Mouse (Mus musculus) CH12.LX (cell line): ENCODE data around the gene Ncan. TPM values are rescaled to one million over a fixed set of nuclear protein-coding genes. Genes with fewer than 3 reads are reported as not detected.

Experiments used
- DNase-seq: peaks from one replicate; pipeline ENCODE4 v3.0.0-alpha.2; 2013; ENCODE audit errors: extremely low read depth
- H3K27ac ChIP-seq: 2 replicates; pipeline ENCODE4 v1.5.1; 2012; ENCODE audit warnings: low read depth, mild to moderate bottlenecking, control low read depth, moderate library complexity; ENCODE audit not compliant: insufficient read depth
- H3K27me3 ChIP-seq: replicated peaks from 2 replicates; pipeline ENCODE3; 2012; ENCODE audit warnings: inconsistent platforms
- H3K36me3 ChIP-seq, 2 experiments: replicated peaks in 1 of 2; 2 replicates each; pipeline versions ENCODE3 to v1.6.1; 2012; ENCODE audit warnings: inconsistent platforms in 1 of 2, low read length in 1 of 2, mild to moderate bottlenecking in 1 of 2, mixed read lengths in 1 of 2, moderate library complexity in 1 of 2; ENCODE audit not compliant: control insufficient read depth in 1 of 2, insufficient read depth in 1 of 2
- H3K4me1 ChIP-seq, 2 experiments: 2 replicates each; pipeline ENCODE4 v1.6.1; 2012; ENCODE audit warnings: inconsistent platforms in 1 of 2, moderate library complexity in 1 of 2; ENCODE audit not compliant: insufficient read depth in 2 of 2, control insufficient read depth in 1 of 2
- H3K4me2 ChIP-seq: 2 replicates; pipeline ENCODE4 v1.6.1; 2012; ENCODE audit warnings: low read depth, mild to moderate bottlenecking, control low read depth; ENCODE audit not compliant: poor library complexity, insufficient read depth, severe bottlenecking
- H3K4me3 ChIP-seq, 3 experiments: fragments of 150-350 bp in 1 of 3; sonication (generic) in 1 of 3; replicated peaks in 1 of 3; 2 replicates each; pipeline versions ENCODE3 to v1.5.1; 2011 to 2012; ENCODE audit warnings: low read depth in 2 of 3, low read length in 2 of 3, mild to moderate bottlenecking in 2 of 3, moderate library complexity in 2 of 3, control low read depth in 1 of 3, improper control_type of control experiment in 1 of 3, inconsistent platforms in 1 of 3, mixed read lengths in 1 of 3; ENCODE audit not compliant: poor library complexity in 1 of 3
- H3K79me2 ChIP-seq: replicated peaks from 2 replicates; pipeline ENCODE4 v1.6.1; 2012; ENCODE audit warnings: mild to moderate bottlenecking, moderate library complexity; ENCODE audit not compliant: control insufficient read depth, poor library complexity, insufficient read depth, severe bottlenecking; ENCODE audit errors: extremely low read depth
- H3K9ac ChIP-seq: 2 replicates; pipeline ENCODE4 v1.6.1; 2012; ENCODE audit warnings: low read depth, mild to moderate bottlenecking, control low read depth, moderate library complexity; ENCODE audit not compliant: insufficient read depth
- H3K9me3 ChIP-seq: replicated peaks from 2 replicates; pipeline ENCODE3; 2012; ENCODE audit warnings: low read length, inconsistent platforms, mixed read lengths
- CTCF ChIP-seq, 2 experiments: IDR thresholded peaks in 1 of 2; conservative IDR thresholded peaks in 1 of 2; 2 replicates each; pipeline ENCODE4 v1.5.1; 2011 to 2012; ENCODE audit warnings: low read depth in 2 of 2, low read length in 2 of 2, improper control_type of control experiment in 1 of 2, inconsistent platforms in 1 of 2, mild to moderate bottlenecking in 1 of 2, moderate library complexity in 1 of 2
- ELF1 ChIP-seq: IDR thresholded peaks from 2 replicates; pipeline ENCODE4 v1.6.1; 2014; ENCODE audit warnings: low read depth, mild to moderate bottlenecking, inconsistent platforms, low read length, improper control_type of control experiment
- IRF4 ChIP-seq: IDR thresholded peaks from 2 replicates; pipeline ENCODE4 v1.6.1; 2014; ENCODE audit warnings: low read depth, mild to moderate bottlenecking, inconsistent platforms, low read length, improper control_type of control experiment
- JUND ChIP-seq: conservative IDR thresholded peaks from 2 replicates; pipeline ENCODE4 v1.6.1; 2011; ENCODE audit warnings: low read depth, low read length, improper control_type of control experiment
- MAFK ChIP-seq: IDR thresholded peaks from 2 replicates; pipeline ENCODE4 v1.6.1; 2011; ENCODE audit warnings: low read length, improper control_type of control experiment; ENCODE audit not compliant: insufficient replicate concordance
- MAZ ChIP-seq: IDR thresholded peaks from 2 replicates; pipeline ENCODE4 v1.6.1; 2012; ENCODE audit warnings: low read depth, mild to moderate bottlenecking, inconsistent platforms, low read length, improper control_type of control experiment, moderate library complexity
- MXI1 ChIP-seq: IDR thresholded peaks from 2 replicates; pipeline ENCODE4 v1.6.1; 2011; ENCODE audit warnings: mild to moderate bottlenecking, low read depth, low read length, improper control_type of control experiment
- NRF1 ChIP-seq: IDR thresholded peaks from 2 replicates; pipeline ENCODE4 v1.6.1; 2014; ENCODE audit warnings: low read depth, mild to moderate bottlenecking, inconsistent platforms, low read length, improper control_type of control experiment, moderate library complexity
- PAX5 ChIP-seq: IDR thresholded peaks from 2 replicates; pipeline ENCODE4 v1.6.1; 2012; ENCODE audit warnings: low read length, inconsistent platforms, mixed read lengths
- POLR2A ChIP-seq: IDR thresholded peaks from 2 replicates; pipeline ENCODE4 v1.6.1; 2011; ENCODE audit warnings: low read depth, mild to moderate bottlenecking, improper control_type of control experiment, low read length
- SIN3A ChIP-seq: IDR thresholded peaks from 2 replicates; pipeline ENCODE4 v1.6.1; 2012; ENCODE audit warnings: low read length, improper control_type of control experiment, inconsistent platforms
- UBTF ChIP-seq: IDR thresholded peaks from 2 replicates; pipeline ENCODE4 v1.6.1; 2012; ENCODE audit warnings: low read depth, mild to moderate bottlenecking, inconsistent platforms, low read length, improper control_type of control experiment, moderate library complexity
- USF1 ChIP-seq: IDR thresholded peaks from 2 replicates; pipeline ENCODE4 v1.6.1; 2014; ENCODE audit warnings: low read depth, mild to moderate bottlenecking, inconsistent platforms, low read length, improper control_type of control experiment
- USF2 ChIP-seq: conservative IDR thresholded peaks from 2 replicates; pipeline ENCODE4 v1.6.1; 2011; ENCODE audit warnings: low read depth, low read length, improper control_type of control experiment
- ZNF384 ChIP-seq: IDR thresholded peaks from 2 replicates; pipeline ENCODE4 v1.6.1; 2012; ENCODE audit warnings: low read depth, low read length, improper control_type of control experiment, inconsistent platforms
- dilution Hi-C: fragments of 300-500 bp; cut with MboI; formaldehyde crosslinking; loops from 2 replicates; pipeline ENCODE4 v1.14.3; 2020; ENCODE audit warnings: low sequenced_read_pairs; ENCODE audit not compliant: extremely low pct_unique_long_range_greater_than_20kb, extremely low pct_ligation_motif_present
- in situ Hi-C: fragments of 300-500 bp; cut with MboI; formaldehyde crosslinking; loops from 3 replicates; pipeline ENCODE4 v1.14.3; 2019; ENCODE audit warnings: low sequenced_read_pairs, low pct_ligation_motif_present, low pct_unique_long_range_greater_than_20kb, mixed read lengths
- polyA plus RNA-seq: library from polyadenylated mRNA; unstranded; fragments of >175 nt; gene quantifications from 2 replicates; pipeline ENCODE4 v1.2.1, GENCODE M21; 2012; ENCODE audit warnings: low read depth; ENCODE audit not compliant: insufficient read length
- total RNA-seq, 2 experiments: library from RNA; depleted of rRNA; stranded (reverse); fragments of 300-350 nt in 1 of 2; fragments of >200 nt in 1 of 2; gene quantifications; 2 replicates each; pipeline ENCODE4 v1.2.3; 2012 to 2014

Gene Ncan
- total and polyA plus RNA-seq, 3 experiments = 2.1 to 6.0 (median 3.9) TPM

DNA sequence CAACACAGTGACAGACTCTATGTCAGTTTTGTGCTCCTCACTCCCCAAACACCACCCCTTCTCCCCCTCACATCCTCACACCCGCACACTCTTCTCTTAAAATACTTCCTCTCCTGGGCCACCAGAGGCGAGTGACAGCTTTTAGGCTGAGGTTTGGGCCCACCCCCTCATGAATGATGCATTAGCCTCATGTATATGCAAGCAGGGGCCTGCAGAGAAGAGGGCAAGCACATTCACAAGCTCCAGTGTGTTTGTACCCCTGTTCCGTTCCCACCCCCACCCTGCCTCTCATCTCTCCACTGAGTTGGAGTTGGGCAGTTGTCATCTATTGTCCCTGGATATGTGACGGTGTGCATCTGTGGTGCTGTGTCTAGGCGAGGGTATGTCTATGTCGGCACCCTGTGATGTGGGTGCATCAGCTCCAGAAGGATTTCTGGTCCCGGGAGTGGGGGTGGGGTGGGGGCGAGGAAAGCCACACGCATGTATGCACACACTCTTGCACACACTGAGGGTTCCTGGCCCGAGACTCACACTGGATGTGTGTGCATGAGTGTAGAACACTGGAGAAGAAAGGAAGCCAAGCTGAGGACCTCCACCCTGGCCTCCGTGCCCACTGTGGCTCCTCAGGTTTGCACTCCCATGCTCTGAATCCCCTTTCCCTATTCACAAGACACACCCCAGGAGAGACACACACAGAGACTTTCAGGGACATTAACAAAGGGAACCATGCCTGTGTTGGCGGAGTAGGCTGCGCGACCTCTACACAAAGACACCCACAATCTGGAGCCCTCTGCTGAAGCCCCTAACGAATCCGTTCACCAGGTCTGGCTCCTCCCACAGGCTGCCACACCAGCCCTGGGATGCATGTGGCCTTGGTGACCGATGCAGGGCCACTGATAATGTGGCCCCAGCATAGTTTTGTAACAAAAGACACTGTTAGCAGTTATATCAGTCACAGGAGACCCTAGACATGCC is 1.7 kb downstream of the Ncan start:
- no peak overlapping the region for H3K4me3 ChIP-seq
- no peak overlapping the region for H3K4me2 ChIP-seq
- no peak overlapping the region for H3K27ac ChIP-seq
- H3K27me3 ChIP-seq = peaks cover 7% of the 10 kb centered on the region
- H3K9ac ChIP-seq = no peak overlapping the region
- H3K79me2 ChIP-seq = no peaks in the 10 kb centered on the region
- DNase-seq = peak; percentile 37
- in situ Hi-C loops (no loop called here), dilution Hi-C loops (no loop called here)
- no peaks in the 10 kb centered on the region for H3K9me3 ChIP-seq
- no peak for TF ChIP-seq UBTF
- no peak for TF ChIP-seq POLR2A
- TF ChIP-seq ELF1 = no peak
- TF ChIP-seq JUND = no peak
- no peak for TF ChIP-seq USF1
- no peak for TF ChIP-seq USF2
- no peaks in the 10 kb centered on the region for H3K36me3 ChIP-seq
- peaks cover 16 to 54% of the 10 kb centered on the region in 2 experiments for H3K4me1 ChIP-seq

DNA sequence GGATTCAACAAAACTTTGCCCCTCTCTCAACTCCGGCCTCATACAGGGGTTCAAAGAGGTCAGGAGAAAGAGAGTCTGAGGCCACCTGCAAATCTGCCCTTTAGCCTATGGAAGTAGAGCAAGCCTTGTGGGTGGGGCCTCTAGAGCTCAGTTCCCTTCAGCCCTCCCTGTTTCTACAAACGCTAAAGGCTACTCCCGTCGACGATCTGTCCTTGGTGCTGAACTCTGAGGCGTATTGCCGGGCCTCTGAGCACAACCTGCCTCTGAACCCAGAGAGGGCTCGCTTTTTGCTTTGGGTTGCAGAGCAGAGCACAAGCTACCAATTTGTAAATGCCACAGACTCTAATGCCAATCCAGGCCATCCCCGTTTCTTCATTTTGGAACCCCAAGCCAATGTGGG is 3.1 kb downstream of the Ncan start:
- Histone ChIP-seq H3K27me3 (peaks cover 7% of the 10 kb centered on the region), H3K4me1 (peaks cover 18 to 64% of the 10 kb centered on the region in 2 experiments), H3K27ac (no peak overlapping the region), H3K36me3 (no peaks in the 10 kb centered on the region), H3K4me2 (no peak overlapping the region), H3K4me3 (no peak overlapping the region), H3K79me2 (no peaks in the 10 kb centered on the region), H3K9me3 (no peaks in the 10 kb centered on the region), H3K9ac (no peak overlapping the region)
- peak; percentile 78 for DNase-seq
- dilution Hi-C loops = no loop called here
- TF ChIP-seq IRF4 (no peak), UBTF (no peak), NRF1 (no peak), SIN3A (peak; percentile 95), CTCF (conservative IDR thresholded peaks at IDR 0.05 in 1 of 2, IDR thresholded peaks at IDR 0.05 in 1 of 2; ENCODE audit: low read depth in 2 of 2, low read length in 2 of 2) (no peak), MAFK (no peak), MAZ (no peak), MXI1 (peak; percentile 58), USF2 (no peak), ZNF384 (no peak), PAX5 (no peak)
- in situ Hi-C loops = no loop called here
